Mouse (Mus musculus): ENCODE data around the gene Zfp619. TPM values are rescaled to one million over a fixed set of nuclear protein-coding genes. Genes with fewer than 3 reads are reported as not detected.

Zfp619 gene
- polyA plus RNA-seq (2015; fragmentation: Nextera tagmentation; extraction: Ambion mirVana) = 1.3 and 1.4 TPM in 2 replicates

- peak; percentile 99 for ATAC-seq (replicated peaks; ENCODE audit: low FRiP score, low read depth)
- under 1% methylated on average over 43 of the region's 43 CpGs for WGBS
- peak within 1 kb of the TSS; percentile 48 for H3K4me3 ChIP-seq (replicated peaks; ENCODE audit: low read depth, low read length)
- H3K36me3 ChIP-seq (ENCODE audit: insufficient read depth, low read length) = no peaks in the 10 kb centered on the region
- peak within 1 kb of the TSS; percentile 76 for H3K9ac ChIP-seq (ENCODE audit: low read depth, low read length)
- no peaks in the 10 kb centered on the region for H3K4me1 ChIP-seq (replicated peaks; ENCODE audit: insufficient read depth, low read length)
- H3K27ac ChIP-seq = peak within 1 kb of the TSS; percentile 96
- DNase-seq (ENCODE audit: low spot score) = peak; percentile 97
- peak within 1 kb of the TSS; percentile 72 for H3K4me2 ChIP-seq (ENCODE audit: low read length)
- H3K27me3 ChIP-seq (ENCODE audit: insufficient read depth, low read length) = no peaks in the 10 kb centered on the region
- no peaks in the 10 kb centered on the region for H3K9me3 ChIP-seq (replicated peaks; ENCODE audit: low read length)
- peak; percentile 78 for TF ChIP-seq CTCF (IDR thresholded peaks at IDR 0.05; ENCODE audit: low read depth)
These were observed at the start of gene Zfp619 for GRCm38 (mm10) chr7:39517616-39518177. TSS of gene Zfp619 (plus strand) at chr7:39517766.

GRCm38 (mm10) chr7:39479013-39479412, 38.6 kb upstream of the Zfp619 start:
- TF ChIP-seq CTCF (IDR thresholded peaks at IDR 0.05; ENCODE audit: low read depth) = no peak
- 81% methylated on average over 2 of the region's 2 CpGs for WGBS
- no peak overlapping the region for H3K27ac ChIP-seq
- ATAC-seq (replicated peaks; ENCODE audit: low FRiP score, low read depth) (no peak), DNase-seq (ENCODE audit: low spot score) (no peak)
- no peak overlapping the region for H3K4me2 ChIP-seq (ENCODE audit: low read length)
- no peak overlapping the region for H3K4me3 ChIP-seq (replicated peaks; ENCODE audit: low read depth, low read length)
- no peaks in the 10 kb centered on the region for H3K9me3 ChIP-seq (replicated peaks; ENCODE audit: low read length)
- H3K9ac ChIP-seq (ENCODE audit: low read depth, low read length) = no peak overlapping the region
- no peaks in the 10 kb centered on the region for H3K4me1 ChIP-seq (replicated peaks; ENCODE audit: insufficient read depth, low read length)
- H3K27me3 ChIP-seq (ENCODE audit: insufficient read depth, low read length) = no peaks in the 10 kb centered on the region
- peaks cover 5% of the 10 kb centered on the region; the same call in 1 of the 2 replicates for H3K36me3 ChIP-seq (ENCODE audit: insufficient read depth, low read length)

DNA sequence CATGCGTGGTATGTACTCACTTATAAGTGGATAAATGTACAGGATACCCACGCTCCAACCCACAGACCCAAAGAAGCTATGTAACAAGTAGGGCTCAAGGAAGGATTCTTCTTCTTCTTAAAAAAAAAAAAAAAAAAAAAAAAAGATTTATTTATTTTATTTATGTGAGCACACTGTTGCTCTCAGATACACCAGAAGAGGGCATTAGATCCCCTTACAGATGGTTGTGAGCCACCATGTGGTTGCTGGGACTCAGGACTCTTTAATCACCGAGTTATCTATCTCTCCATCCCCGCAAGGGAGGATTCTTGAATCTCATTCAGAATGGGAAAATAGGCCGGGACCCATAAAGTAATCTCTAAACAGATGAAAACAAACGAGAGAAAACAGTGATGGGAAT, 33.2 kb upstream of the Zfp619 start:
- Histone ChIP-seq H3K4me2 (ENCODE audit: low read length) (no peak overlapping the region), H3K4me3 (replicated peaks; ENCODE audit: low read depth, low read length) (no peak overlapping the region), H3K27me3 (ENCODE audit: insufficient read depth, low read length) (no peaks in the 10 kb centered on the region), H3K9me3 (replicated peaks; ENCODE audit: low read length) (no peaks in the 10 kb centered on the region), H3K9ac (ENCODE audit: low read depth, low read length) (no peak overlapping the region), H3K27ac (no peak overlapping the region), H3K4me1 (replicated peaks; ENCODE audit: insufficient read depth, low read length) (no peaks in the 10 kb centered on the region), H3K36me3 (ENCODE audit: insufficient read depth, low read length) (no peaks in the 10 kb centered on the region)
- TF ChIP-seq CTCF (IDR thresholded peaks at IDR 0.05; ENCODE audit: low read depth) = peak; percentile 44
- DNase-seq (ENCODE audit: low spot score) (peak; percentile 12), ATAC-seq (replicated peaks; ENCODE audit: low FRiP score, low read depth) (no peak)
- WGBS = 54% methylated on average over 6 of the region's 6 CpGs

- 15% methylated on average over 23 of the region's 23 CpGs for WGBS
- no peaks in the 10 kb centered on the region for H3K4me1 ChIP-seq (replicated peaks; ENCODE audit: insufficient read depth, low read length)
- peak overlapping the region; percentile 30 for H3K4me3 ChIP-seq (replicated peaks; ENCODE audit: low read depth, low read length)
- no peaks in the 10 kb centered on the region for H3K36me3 ChIP-seq (ENCODE audit: insufficient read depth, low read length)
- ATAC-seq (replicated peaks; ENCODE audit: low FRiP score, low read depth) (peak; percentile 40; the same call in 1 of the 2 replicates), DNase-seq (ENCODE audit: low spot score) (peak; percentile 30)
- H3K9ac ChIP-seq (ENCODE audit: low read depth, low read length) = peak overlapping the region; percentile 46; the same call in 1 of the 2 replicates
- no peaks in the 10 kb centered on the region for H3K9me3 ChIP-seq (replicated peaks; ENCODE audit: low read length)
- no peak for TF ChIP-seq CTCF (IDR thresholded peaks at IDR 0.05; ENCODE audit: low read depth)
- H3K4me2 ChIP-seq (ENCODE audit: low read length) = peak overlapping the region; percentile 69
- H3K27me3 ChIP-seq (ENCODE audit: insufficient read depth, low read length) = no peaks in the 10 kb centered on the region
- no peak overlapping the region for H3K27ac ChIP-seq
These were observed 30.3 kb upstream of the Zfp619 start for GRCm38 (mm10) chr7:39487159-39487853.

DNA sequence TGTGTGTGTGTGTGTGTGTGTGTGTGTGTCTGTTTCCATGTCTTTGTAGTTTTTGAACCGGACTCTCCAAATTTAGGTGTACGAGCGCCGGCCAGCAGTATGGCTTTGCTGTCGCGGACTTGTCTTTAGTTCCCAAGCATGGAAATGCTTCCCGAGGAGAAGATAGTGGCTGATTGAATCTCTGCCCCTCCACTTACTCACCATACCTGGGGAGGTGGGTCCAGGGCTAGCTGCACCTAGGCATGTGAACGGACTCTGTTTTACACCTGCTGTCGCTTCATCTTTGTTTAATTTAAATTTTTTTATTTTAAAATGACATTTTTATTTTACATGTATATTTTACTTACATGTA, 29.7 kb upstream of the Zfp619 start:
- Histone ChIP-seq H3K36me3 (ENCODE audit: insufficient read depth, low read length) (no peaks in the 10 kb centered on the region), H3K9me3 (replicated peaks; ENCODE audit: low read length) (no peaks in the 10 kb centered on the region), H3K9ac (ENCODE audit: low read depth, low read length) (peak overlapping the region; percentile 46; the same call in 1 of the 2 replicates), H3K27ac (no peak overlapping the region), H3K27me3 (ENCODE audit: insufficient read depth, low read length) (no peaks in the 10 kb centered on the region), H3K4me2 (ENCODE audit: low read length) (peak overlapping the region; percentile 69), H3K4me3 (replicated peaks; ENCODE audit: low read depth, low read length) (peak overlapping the region; percentile 30), H3K4me1 (replicated peaks; ENCODE audit: insufficient read depth, low read length) (no peaks in the 10 kb centered on the region)
- ATAC-seq (replicated peaks; ENCODE audit: low FRiP score, low read depth) = no peak
- 40% methylated on average over 9 of the region's 9 CpGs for WGBS
- no peak for TF ChIP-seq CTCF (IDR thresholded peaks at IDR 0.05; ENCODE audit: low read depth)
- no peak for DNase-seq (ENCODE audit: low spot score)

DNA sequence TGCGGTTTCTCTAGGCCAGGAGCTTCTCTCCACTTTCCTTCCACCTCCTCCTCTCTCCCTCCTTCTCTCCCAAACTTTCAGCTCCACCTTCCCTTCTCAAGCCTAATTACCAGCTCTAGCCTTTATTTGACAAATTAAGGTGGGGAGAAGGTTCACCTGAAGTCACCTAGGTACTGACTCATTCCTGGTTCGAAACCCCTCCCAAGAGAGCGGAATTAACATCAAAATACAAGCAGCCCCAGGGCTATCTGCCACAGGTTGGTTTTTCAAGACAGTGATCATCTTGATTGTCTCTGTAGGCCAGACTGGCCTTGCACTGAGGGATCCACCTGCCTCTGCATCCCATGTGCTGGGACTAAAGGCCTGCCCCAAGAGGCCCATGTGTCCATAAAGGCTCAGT, 22.9 kb upstream of the Zfp619 start:
- H3K4me1 ChIP-seq (replicated peaks; ENCODE audit: insufficient read depth, low read length) = no peaks in the 10 kb centered on the region
- no peaks in the 10 kb centered on the region for H3K36me3 ChIP-seq (ENCODE audit: insufficient read depth, low read length)
- no peaks in the 10 kb centered on the region for H3K27me3 ChIP-seq (ENCODE audit: insufficient read depth, low read length)
- no peak for ATAC-seq (replicated peaks; ENCODE audit: low FRiP score, low read depth)
- DNase-seq (ENCODE audit: low spot score) = no peak
- H3K4me3 ChIP-seq (replicated peaks; ENCODE audit: low read depth, low read length) = no peak overlapping the region
- no peaks in the 10 kb centered on the region for H3K9me3 ChIP-seq (replicated peaks; ENCODE audit: low read length)
- no peak overlapping the region for H3K4me2 ChIP-seq (ENCODE audit: low read length)
- no peak for TF ChIP-seq CTCF (IDR thresholded peaks at IDR 0.05; ENCODE audit: low read depth)
- no peak overlapping the region for H3K9ac ChIP-seq (ENCODE audit: low read depth, low read length)
- no peak overlapping the region for H3K27ac ChIP-seq
- WGBS = 87% methylated on average over 3 of the region's 3 CpGs

Measured in kidney, postnatal 0 days (tissue).